Mouse (Mus musculus): ENCODE results near the gene Chil4. TPM values are rescaled to one million over a fixed set of nuclear protein-coding genes. Genes with fewer than 3 reads are reported as not detected.
"Not testable (repeated sequence)": the region's sequence is repeated elsewhere in the genome, so short reads cannot be mapped to it uniquely, and the experiment has no call there.

Gene Chil4
- not detected in 2 replicates for total RNA-seq (2014; rRNA removed)
- polyA plus RNA-seq (2015; fragmentation: Nextera tagmentation; extraction: Ambion mirVana): not detected in 2 replicates

DNA sequence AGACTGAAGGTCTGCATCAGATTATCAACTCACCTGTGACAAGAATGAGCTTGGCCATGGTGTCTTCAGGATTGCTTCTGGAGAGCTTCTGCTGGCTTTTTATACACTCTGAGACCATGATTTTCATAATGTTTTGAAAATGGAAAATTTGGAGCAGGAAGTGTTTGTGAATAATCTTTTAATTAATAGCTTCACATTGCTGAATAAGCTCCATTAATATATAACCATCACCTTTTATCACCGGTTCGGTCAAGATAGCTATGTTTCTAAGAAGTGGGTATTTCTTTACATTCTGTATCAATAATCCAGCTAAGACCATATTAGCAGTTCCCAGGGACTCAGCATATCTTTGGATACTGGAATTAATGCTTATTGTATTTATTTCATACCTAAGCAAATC, at the start of gene Chil4:
Gene Chil4, minus strand, starts transcription at position 101 of the 400 bp plus-strand sequence.
- H3K27ac ChIP-seq (ENCODE audit: low read depth, low read length): no peak within 1 kb of the TSS
- no peaks in the 10 kb centered on the region for H3K4me1 ChIP-seq (ENCODE audit: insufficient read depth, low read length)
- ATAC-seq (ENCODE audit: low FRiP score): no peak
- no peaks in the 10 kb centered on the region for H3K36me3 ChIP-seq (ENCODE audit: insufficient read depth, low read length)
- no peak for DNase-seq (ENCODE audit: low spot score)
- no peak within 1 kb of the TSS for H3K9ac ChIP-seq (replicated peaks; ENCODE audit: low read length, poor library complexity, severe bottlenecking)
- 93% methylated on average over 2 of the region's 2 CpGs for WGBS
- H3K4me3 ChIP-seq (ENCODE audit: low read depth, low read length): no peak within 1 kb of the TSS
- H3K4me2 ChIP-seq (ENCODE audit: low read depth, low read length, poor library complexity, severe bottlenecking): no peak within 1 kb of the TSS
- H3K27me3 ChIP-seq (ENCODE audit: insufficient read depth, low read length): no peaks in the 10 kb centered on the region
- TF ChIP-seq CTCF (IDR thresholded peaks at IDR 0.05): no peak
- no peaks in the 10 kb centered on the region for H3K9me3 ChIP-seq (ENCODE audit: low read length)

DNA sequence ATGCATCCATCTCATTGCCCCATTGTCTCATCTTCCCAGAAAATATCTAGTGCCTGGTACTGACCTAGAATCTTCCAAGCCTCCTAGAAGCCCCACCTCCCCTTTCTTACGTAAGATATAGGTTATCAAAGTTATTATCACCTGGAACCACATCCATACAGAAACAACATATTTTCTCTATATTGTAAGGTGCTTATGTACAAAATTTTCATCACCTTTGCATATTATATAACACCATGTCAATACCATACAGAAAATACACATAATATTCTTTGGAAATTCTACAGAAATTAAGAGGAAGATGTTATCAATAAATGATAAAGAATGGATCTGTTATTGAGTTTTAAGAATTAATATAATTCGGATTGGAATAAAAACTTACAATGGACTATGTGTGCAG, 46.5 kb upstream of the Chil4 start:
- no peak; the same call in 1 of the 2 replicates for ATAC-seq (ENCODE audit: low FRiP score)
- WGBS: 79% methylated on average over 2 of the region's 2 CpGs

GRCm38 (mm10) chr3:106264854-106265253, 45.5 kb upstream of the Chil4 start:
- ATAC-seq (ENCODE audit: low FRiP score) (no peak), DNase-seq (ENCODE audit: low spot score) (no peak)
- H3K9ac ChIP-seq (replicated peaks; ENCODE audit: low read length, poor library complexity, severe bottlenecking): no peak overlapping the region
- no peaks in the 10 kb centered on the region for H3K36me3 ChIP-seq (ENCODE audit: insufficient read depth, low read length)
- no peak for TF ChIP-seq CTCF (IDR thresholded peaks at IDR 0.05)
- no peak overlapping the region for H3K4me2 ChIP-seq (ENCODE audit: low read depth, low read length, poor library complexity, severe bottlenecking)
- no peak overlapping the region for H3K27ac ChIP-seq (ENCODE audit: low read depth, low read length)
- H3K4me3 ChIP-seq (ENCODE audit: low read depth, low read length): no peak overlapping the region
- H3K27me3 ChIP-seq (ENCODE audit: insufficient read depth, low read length): no peaks in the 10 kb centered on the region
- no peaks in the 10 kb centered on the region; the same call in 1 of the 2 replicates for H3K9me3 ChIP-seq (ENCODE audit: low read length)
- no peaks in the 10 kb centered on the region for H3K4me1 ChIP-seq (ENCODE audit: insufficient read depth, low read length)

More for the DNA sequence above, 46.5 kb upstream of the Chil4 start:
- Histone ChIP-seq H3K4me1 (ENCODE audit: insufficient read depth, low read length) (no peaks in the 10 kb centered on the region), H3K9me3 (ENCODE audit: low read length) (no peaks in the 10 kb centered on the region; the same call in 1 of the 2 replicates), H3K4me3 (ENCODE audit: low read depth, low read length) (no peak overlapping the region), H3K27me3 (ENCODE audit: insufficient read depth, low read length) (no peaks in the 10 kb centered on the region), H3K9ac (replicated peaks; ENCODE audit: low read length, poor library complexity, severe bottlenecking) (no peak overlapping the region), H3K4me2 (ENCODE audit: low read depth, low read length, poor library complexity, severe bottlenecking) (no peak overlapping the region), H3K27ac (ENCODE audit: low read depth, low read length) (no peak overlapping the region), H3K36me3 (ENCODE audit: insufficient read depth, low read length) (no peaks in the 10 kb centered on the region)
- no peak for DNase-seq (ENCODE audit: low spot score)
- TF ChIP-seq CTCF (IDR thresholded peaks at IDR 0.05): no peak

DNA sequence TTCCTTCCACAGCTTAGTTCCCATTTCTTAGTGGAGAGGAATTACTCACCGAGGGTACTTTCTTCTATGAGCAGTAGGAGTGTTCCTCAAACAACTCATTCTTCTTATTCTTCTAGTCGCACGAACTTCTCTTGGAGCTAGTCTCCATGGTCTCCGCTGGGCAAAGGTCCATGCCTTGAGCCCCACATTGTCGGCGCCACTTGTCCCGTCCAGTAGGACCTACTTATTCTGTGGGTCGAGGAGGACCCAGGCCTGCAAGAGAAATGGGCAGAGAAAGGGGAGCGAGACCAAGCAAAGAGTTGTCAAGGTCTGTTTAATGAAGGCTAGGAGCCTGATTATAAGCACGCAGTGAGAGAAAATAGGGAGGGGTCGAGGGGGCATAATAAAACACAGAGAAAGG, 37.8 kb upstream of the Chil4 start:
- ATAC-seq (ENCODE audit: low FRiP score); H3K4me2 ChIP-seq (ENCODE audit: low read depth, low read length, poor library complexity, severe bottlenecking); H3K27ac ChIP-seq (ENCODE audit: low read depth, low read length); H3K27me3 ChIP-seq (ENCODE audit: insufficient read depth, low read length); H3K4me3 ChIP-seq (ENCODE audit: low read depth, low read length); H3K4me1 ChIP-seq (ENCODE audit: insufficient read depth, low read length); H3K9ac ChIP-seq (replicated peaks; ENCODE audit: low read length, poor library complexity, severe bottlenecking); H3K36me3 ChIP-seq (ENCODE audit: insufficient read depth, low read length); DNase-seq (ENCODE audit: low spot score): not testable (repeated sequence)
- WGBS: 87% methylated on average over 11 of the region's 11 CpGs
- H3K9me3 ChIP-seq (ENCODE audit: low read length): peaks cover 13% of the 10 kb centered on the region

DNA sequence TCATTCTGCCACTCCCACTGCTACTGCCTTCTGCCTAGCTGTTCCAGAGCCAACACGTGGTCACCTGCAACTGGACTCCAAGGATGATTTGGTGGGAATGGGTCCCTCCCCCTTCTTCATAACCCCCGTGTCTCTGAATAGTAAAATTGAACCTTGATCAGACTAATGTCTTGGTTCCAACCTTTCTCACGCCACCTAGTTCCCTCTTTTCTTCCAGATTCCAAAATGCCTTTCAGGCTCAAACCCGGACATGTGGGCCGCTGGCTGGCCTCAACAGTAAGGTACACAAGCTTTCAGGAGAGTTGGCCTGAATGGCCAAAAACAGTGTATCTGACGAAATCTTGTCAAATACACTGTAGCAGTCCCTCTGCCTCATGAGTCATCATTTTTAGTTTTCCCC, 33.4 kb upstream of the Chil4 start:
- no peak for ATAC-seq (ENCODE audit: low FRiP score)
- TF ChIP-seq CTCF (IDR thresholded peaks at IDR 0.05): no peak
- Histone ChIP-seq H3K9ac (replicated peaks; ENCODE audit: low read length, poor library complexity, severe bottlenecking) (no peak overlapping the region), H3K27ac (ENCODE audit: low read depth, low read length) (no peak overlapping the region), H3K36me3 (ENCODE audit: insufficient read depth, low read length) (no peaks in the 10 kb centered on the region), H3K4me3 (ENCODE audit: low read depth, low read length) (no peak overlapping the region), H3K4me2 (ENCODE audit: low read depth, low read length, poor library complexity, severe bottlenecking) (no peak overlapping the region), H3K27me3 (ENCODE audit: insufficient read depth, low read length) (no peaks in the 10 kb centered on the region), H3K9me3 (ENCODE audit: low read length) (peaks cover 13% of the 10 kb centered on the region; the same call in 1 of the 2 replicates), H3K4me1 (ENCODE audit: insufficient read depth, low read length) (no peaks in the 10 kb centered on the region)
- WGBS: 85% methylated on average over 6 of the region's 6 CpGs
- no peak for DNase-seq (ENCODE audit: low spot score)

GRCm38 (mm10) chr3:106250763-106251399, 31.6 kb upstream of the Chil4 start:
- not testable (repeated sequence) for H3K4me2 ChIP-seq (ENCODE audit: low read depth, low read length, poor library complexity, severe bottlenecking); H3K27ac ChIP-seq (ENCODE audit: low read depth, low read length); H3K27me3 ChIP-seq (ENCODE audit: insufficient read depth, low read length); DNase-seq (ENCODE audit: low spot score); H3K4me1 ChIP-seq (ENCODE audit: insufficient read depth, low read length); ATAC-seq (ENCODE audit: low FRiP score); H3K36me3 ChIP-seq (ENCODE audit: insufficient read depth, low read length); H3K4me3 ChIP-seq (ENCODE audit: low read depth, low read length); H3K9ac ChIP-seq (replicated peaks; ENCODE audit: low read length, poor library complexity, severe bottlenecking)
- 29% methylated on average over 5 of the region's 5 CpGs for WGBS
- H3K9me3 ChIP-seq (ENCODE audit: low read length): peaks cover 14% of the 10 kb centered on the region; the same call in 1 of the 2 replicates

- WGBS: 90% methylated on average over 9 of the region's 9 CpGs
- H3K27ac ChIP-seq (ENCODE audit: low read depth, low read length); H3K4me1 ChIP-seq (ENCODE audit: insufficient read depth, low read length); H3K27me3 ChIP-seq (ENCODE audit: insufficient read depth, low read length); H3K9me3 ChIP-seq (ENCODE audit: low read length); H3K4me2 ChIP-seq (ENCODE audit: low read depth, low read length, poor library complexity, severe bottlenecking); H3K9ac ChIP-seq (replicated peaks; ENCODE audit: low read length, poor library complexity, severe bottlenecking); H3K36me3 ChIP-seq (ENCODE audit: insufficient read depth, low read length); ATAC-seq (ENCODE audit: low FRiP score); H3K4me3 ChIP-seq (ENCODE audit: low read depth, low read length); DNase-seq (ENCODE audit: low spot score): not testable (repeated sequence)
Measured at GRCm38 (mm10) chr3:106247369-106247768, 28.1 kb upstream of the Chil4 start.

DNA sequence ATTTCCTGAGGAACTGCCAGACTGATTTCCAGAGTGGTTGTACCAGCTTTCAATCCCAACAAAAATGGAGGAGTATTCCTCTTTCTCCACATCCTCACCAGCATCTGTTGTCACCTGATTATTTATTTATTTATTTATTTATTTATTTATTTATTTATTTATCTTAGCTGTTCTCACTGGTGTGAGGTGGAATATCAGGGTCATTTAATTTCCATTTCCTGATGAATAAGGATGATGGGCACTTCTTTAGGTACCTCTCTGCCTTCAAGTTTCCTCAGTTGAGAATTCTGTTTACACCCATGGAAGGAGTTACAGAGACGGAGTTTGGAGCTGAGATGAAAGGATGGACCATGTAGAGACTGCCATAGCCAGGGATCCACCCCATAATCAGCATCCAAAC, 20.9 kb upstream of the Chil4 start:
- H3K9ac ChIP-seq (replicated peaks; ENCODE audit: low read length, poor library complexity, severe bottlenecking); H3K4me1 ChIP-seq (ENCODE audit: insufficient read depth, low read length); DNase-seq (ENCODE audit: low spot score); H3K36me3 ChIP-seq (ENCODE audit: insufficient read depth, low read length); H3K9me3 ChIP-seq (ENCODE audit: low read length); H3K4me3 ChIP-seq (ENCODE audit: low read depth, low read length); H3K27ac ChIP-seq (ENCODE audit: low read depth, low read length); H3K4me2 ChIP-seq (ENCODE audit: low read depth, low read length, poor library complexity, severe bottlenecking); H3K27me3 ChIP-seq (ENCODE audit: insufficient read depth, low read length): not testable (repeated sequence)
- ATAC-seq (ENCODE audit: low FRiP score): peak; percentile 41; the same call in 1 of the 2 replicates
- 83% methylated on average over 1 of the region's 1 CpGs for WGBS
